9 mouse cellular contexts compared by ENCODE assay signal in genomic region chr7:139615767-139616766, GRCm38 (mm10). TPM values are rescaled to one million over a fixed set of nuclear protein-coding genes. Genes with fewer than 3 reads are reported as not detected.
DNase-seq lines count a peak whose midpoint lies in the region; ATAC-seq and TF ChIP-seq lines count a peak whose summit lies in the region.
"Had no signal": no experiment of that assay in that cellular context is flagged by ENCODE, and none has a peak within 500 bp of the region (broad histone marks: within the 10 kb centered on the region; RNA-seq: fewer than 3 reads in every experiment).

No protein-coding gene starts in this region.

- no peak; the same call in 1 of the 2 replicates for ATAC-seq in kidney, embryonic 15.5 days (replicated peaks; ENCODE audit: low FRiP score)
- no peak for ATAC-seq in limb, embryonic 11.5 days (ENCODE audit: insufficient number of reproducible peaks, low FRiP score, low TSS enrichment, low read depth)
- ATAC-seq in stomach, postnatal 0 days (ENCODE audit: low FRiP score, low TSS enrichment), result 0 out of 2 replicates have a peak, but pooled peaks have one; percentile 43

- WGBS in kidney, embryonic 15.5 days, result 60% methylated on average over 12 of the region's 12 CpGs
- WGBS in limb, embryonic 11.5 days, result 63% methylated on average over 12 of the region's 12 CpGs
- 59% methylated on average over 12 of the region's 12 CpGs for WGBS in stomach, postnatal 0 days

- H3K4me3 ChIP-seq in kidney, embryonic 15.5 days (replicated peaks), result no peak overlapping the region
- no peak overlapping the region for H3K4me3 ChIP-seq in limb, embryonic 11.5 days (ENCODE audit: low read depth, low read length)
- H3K4me3 ChIP-seq in stomach, postnatal 0 days (ENCODE audit: low read depth, low read length), result no peak overlapping the region
- H3K4me3 ChIP-seq: embryonic facial prominence, embryonic 12.5 days had no signal

- no peak for TF ChIP-seq EP300 in stomach, postnatal 0 days (optimal IDR thresholded peaks at IDR 0.05)

- H3K36me3 ChIP-seq in kidney, embryonic 15.5 days, result no peaks in the 10 kb centered on the region
- H3K36me3 ChIP-seq in limb, embryonic 11.5 days (ENCODE audit: control insufficient read depth, insufficient read depth, low read length), result no peaks in the 10 kb centered on the region
- no peaks in the 10 kb centered on the region for H3K36me3 ChIP-seq in stomach, postnatal 0 days (ENCODE audit: control insufficient read depth, insufficient read depth, low read length)
- H3K36me3 ChIP-seq: embryonic facial prominence, embryonic 12.5 days had no signal

- H3K27me3 ChIP-seq in kidney, embryonic 15.5 days, result peaks cover 2% of the 10 kb centered on the region; the same call in 1 of the 2 replicates
- H3K27me3 ChIP-seq in limb, embryonic 11.5 days (ENCODE audit: control insufficient read depth, insufficient read depth, low read length), result no peaks in the 10 kb centered on the region; the same call in 1 of the 2 replicates
- H3K27me3 ChIP-seq in stomach, postnatal 0 days (ENCODE audit: control insufficient read depth, insufficient read depth, low read length), result no peaks in the 10 kb centered on the region
- H3K27me3 ChIP-seq: embryonic facial prominence, embryonic 12.5 days had no signal

- no peaks in the 10 kb centered on the region for H3K9me3 ChIP-seq in kidney, embryonic 15.5 days (replicated peaks)
- no peaks in the 10 kb centered on the region for H3K9me3 ChIP-seq in limb, embryonic 11.5 days (ENCODE audit: control insufficient read depth, low read length)
- H3K9me3 ChIP-seq in stomach, postnatal 0 days (ENCODE audit: control insufficient read depth, low read length), result no peaks in the 10 kb centered on the region
- H3K9me3 ChIP-seq: embryonic facial prominence, embryonic 12.5 days had no signal

- H3K4me1 ChIP-seq in kidney, embryonic 15.5 days, result no peaks in the 10 kb centered on the region
- H3K4me1 ChIP-seq in limb, embryonic 11.5 days (ENCODE audit: control insufficient read depth, insufficient read depth, low read length), result no peaks in the 10 kb centered on the region
- H3K4me1 ChIP-seq in stomach, postnatal 0 days (replicated peaks; ENCODE audit: control insufficient read depth, insufficient read depth), result no peaks in the 10 kb centered on the region
- H3K4me1 ChIP-seq: embryonic facial prominence, embryonic 12.5 days had no signal

- DNase-seq in kidney, adult 11 months, result peak; percentile 27
- DNase-seq in cerebellum, adult 9-11 months, result peak; percentile 66
- peak; percentile 47 to 69 for DNase-seq in frontal cortex, postnatal 14 days (ENCODE audit: low spot score in 2 of 2)
- DNase-seq in kidney, adult 8-10 months, result peak; percentile 22 to 52
- DNase-seq in limb, embryonic 11.5 days (ENCODE audit: low spot score), result peak; percentile 84
- DNase-seq in naive thymus-derived CD4-positive, alpha-beta T cell, adult 2 months (ENCODE audit: low read depth), result peak; percentile 45
- peak; percentile 72 for DNase-seq in stomach, postnatal 0 days (ENCODE audit: low spot score)

- no peak overlapping the region for H3K4me2 ChIP-seq in kidney, embryonic 15.5 days
- H3K4me2 ChIP-seq in limb, embryonic 11.5 days (ENCODE audit: low read depth, severe bottlenecking), result no peak overlapping the region
- no peak overlapping the region for H3K4me2 ChIP-seq in stomach, postnatal 0 days (replicated peaks; ENCODE audit: low read depth)
- H3K4me2 ChIP-seq: embryonic facial prominence, embryonic 12.5 days had no signal

- no peak overlapping the region for H3K9ac ChIP-seq in kidney, embryonic 15.5 days
- H3K9ac ChIP-seq in limb, embryonic 11.5 days (ENCODE audit: low read length), result no peak overlapping the region
- no peak overlapping the region for H3K9ac ChIP-seq in stomach, postnatal 0 days (ENCODE audit: low read length)
- H3K9ac ChIP-seq: embryonic facial prominence, embryonic 12.5 days had no signal

- H3K27ac ChIP-seq in kidney, embryonic 15.5 days, result no peak overlapping the region
- H3K27ac ChIP-seq in limb, embryonic 11.5 days (replicated peaks; ENCODE audit: low read depth, low read length), result no peak overlapping the region
- H3K27ac ChIP-seq in stomach, postnatal 0 days (replicated peaks), result no peak overlapping the region
- H3K27ac ChIP-seq: embryonic facial prominence, embryonic 12.5 days had no signal

- peak; percentile 88 for TF ChIP-seq CTCF in stomach, postnatal 0 days (IDR thresholded peaks at IDR 0.05; ENCODE audit: low read depth)

RNA-seq across cellular contexts. Expression of gene Nkx6-2, which starts 33.5 kb away (rescaled TPM):
- not detected in 2 replicates for polyA plus RNA-seq in kidney, embryonic 15.5 days (2015; fragmentation: Nextera tagmentation; extraction: Ambion mirVana)
- not detected in 2 replicates for polyA plus RNA-seq in limb, embryonic 11.5 days (2014; fragmentation: Nextera tagmentation; extraction: Ambion mirVana)
- 6.3 and 8.4 TPM in 2 replicates for polyA plus RNA-seq in stomach, postnatal 0 days (2015; fragmentation: Nextera tagmentation; extraction: Ambion mirVana)

Comparison
In these comparisons a context has a peak if more than half of its experiments do, and no peak if none do; other contexts are left out.
1. DNase-seq: peak in every context shown above with its lines; median percentile 84 in limb, embryonic 11.5 days; 72 in stomach, postnatal 0 days; 66 in cerebellum, adult 9-11 months; 58 in frontal cortex, postnatal 14 days; 45 in naive thymus-derived CD4-positive, alpha-beta T cell, adult 2 months; 37 in kidney, adult 8-10 months; 27 in kidney, adult 11 months.